Mouse (Mus musculus): Measurements from ENCODE around the gene Itpa.

DNA sequence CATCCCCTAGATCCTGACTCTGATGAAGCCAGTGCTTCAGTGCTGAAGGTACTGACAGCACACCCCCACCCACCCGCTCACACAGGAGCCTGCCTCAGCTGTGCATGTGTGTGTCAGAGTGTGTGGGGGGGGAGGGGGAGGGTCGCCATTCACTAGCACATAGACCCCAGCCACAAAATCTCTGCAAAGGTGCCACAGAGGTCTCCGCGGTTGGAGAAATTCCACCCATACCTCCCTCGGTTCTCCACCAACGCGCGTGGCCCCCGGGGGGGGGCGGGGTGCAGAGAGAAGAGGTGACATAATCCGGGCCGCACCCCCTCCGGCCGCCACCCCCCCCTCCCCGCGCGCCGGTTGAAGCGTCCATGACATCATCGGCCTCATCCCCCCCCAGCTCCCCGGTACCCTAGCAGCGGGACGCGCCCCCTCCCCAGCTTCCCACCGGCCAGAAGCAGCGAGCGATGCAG, 25.2 kb upstream of the Itpa start:
- no peak for TF ChIP-seq CTCF (IDR thresholded peaks at IDR 0.05; ENCODE audit: control insufficient read depth, insufficient read depth, insufficient read length)
- TF ChIP-seq USF1 (IDR thresholded peaks at IDR 0.05; ENCODE audit: low read depth) = no peak
- no peak for TF ChIP-seq MAX (IDR thresholded peaks at IDR 0.05)
- TF ChIP-seq MYOD1 (IDR thresholded peaks at IDR 0.05; ENCODE audit: control insufficient read depth, insufficient read length, low read depth) = no peak
- TF ChIP-seq CEBPB (IDR thresholded peaks at IDR 0.05; ENCODE audit: low read depth) = no peak

All from C2C12 (cell line).